Mouse (Mus musculus) heart, embryonic 14.5 days (tissue): ENCODE measurements at regions not wholly inside any gene's neighbourhood (a gene's known extent, or its start where the extent isn't known, plus 50 kb on each side); places are given as distances from the start of the nearest gene placed in this dataset.

Source experiments
- ATAC-seq: fragments of 200-750 bp; cut with Nextera tagmentation; 2 replicates; pipeline ENCODE4 v1.8.0; 2017; ENCODE audit warnings: low read depth, moderate TSS enrichment; ENCODE audit not compliant: insufficient number of reproducible peaks, insufficient read depth, low FRiP score
- H3K27ac ChIP-seq, 2 experiments: fragments of 200-500 bp in 1 of 2; fragments of 300-500 bp in 1 of 2; sonication (generic) in 1 of 2; replicated peaks in 1 of 2; 2 replicates each; pipeline ENCODE4 v1.5.1; 2012 to 2014; ENCODE audit warnings: low read depth in 2 of 2, low read length in 2 of 2, control low read depth in 1 of 2, mild to moderate bottlenecking in 1 of 2, mixed read lengths in 1 of 2; ENCODE audit not compliant: control insufficient read depth in 1 of 2, insufficient read depth in 1 of 2
- H3K27me3 ChIP-seq: fragments of 300-500 bp; sonication (generic); 2 replicates; pipeline ENCODE4 v1.6.1; 2014; ENCODE audit warnings: mild to moderate bottlenecking, low read length, control low read depth; ENCODE audit not compliant: control insufficient read depth, insufficient read depth
- H3K36me3 ChIP-seq: fragments of 300-500 bp; sonication (generic); 2 replicates; pipeline ENCODE4 v1.6.1; 2014; ENCODE audit warnings: mild to moderate bottlenecking, control low read depth, low read length, mixed read lengths; ENCODE audit not compliant: control insufficient read depth, insufficient read depth
- H3K4me1 ChIP-seq, 2 experiments: fragments of 200-500 bp in 1 of 2; fragments of 300-500 bp in 1 of 2; sonication (generic) in 1 of 2; 2 replicates each; pipeline ENCODE4 v1.6.1; 2012 to 2014; ENCODE audit warnings: low read length in 2 of 2, control low read depth in 1 of 2, mixed read lengths in 1 of 2; ENCODE audit not compliant: control insufficient read depth in 2 of 2, insufficient read depth in 2 of 2
- H3K4me2 ChIP-seq: fragments of 300-500 bp; sonication (generic); 2 replicates; pipeline ENCODE4 v1.6.1; 2014; ENCODE audit warnings: mild to moderate bottlenecking, low read length
- H3K4me3 ChIP-seq, 2 experiments: fragments of 200-500 bp in 1 of 2; fragments of 300-500 bp in 1 of 2; sonication (generic) in 1 of 2; 2 replicates each; pipeline ENCODE4 v1.5.1; 2012 to 2014; ENCODE audit warnings: low read length in 2 of 2, mild to moderate bottlenecking in 2 of 2, control low read depth in 1 of 2, low read depth in 1 of 2, moderate library complexity in 1 of 2; ENCODE audit not compliant: control insufficient read depth in 1 of 2, insufficient read depth in 1 of 2
- H3K9ac ChIP-seq: fragments of 300-500 bp; sonication (generic); 2 replicates; pipeline ENCODE4 v1.6.1; 2014; ENCODE audit warnings: mild to moderate bottlenecking, low read length
- H3K9me3 ChIP-seq: fragments of 300-500 bp; sonication (generic); 2 replicates; pipeline ENCODE4 v1.6.1; 2016; ENCODE audit warnings: low read length, control low read depth; ENCODE audit not compliant: control insufficient read depth
- WGBS: fragments of 180-500 bp; shearing (Covaris S2); extraction: QIAGEN DNeasy Blood & Tissue Kit; methylation state at CpG from one replicate; pipeline ENCODE4 v1.1.7; 2014; 5-methylcytosine and 5-hydroxymethylcytosine counted together

DNA sequence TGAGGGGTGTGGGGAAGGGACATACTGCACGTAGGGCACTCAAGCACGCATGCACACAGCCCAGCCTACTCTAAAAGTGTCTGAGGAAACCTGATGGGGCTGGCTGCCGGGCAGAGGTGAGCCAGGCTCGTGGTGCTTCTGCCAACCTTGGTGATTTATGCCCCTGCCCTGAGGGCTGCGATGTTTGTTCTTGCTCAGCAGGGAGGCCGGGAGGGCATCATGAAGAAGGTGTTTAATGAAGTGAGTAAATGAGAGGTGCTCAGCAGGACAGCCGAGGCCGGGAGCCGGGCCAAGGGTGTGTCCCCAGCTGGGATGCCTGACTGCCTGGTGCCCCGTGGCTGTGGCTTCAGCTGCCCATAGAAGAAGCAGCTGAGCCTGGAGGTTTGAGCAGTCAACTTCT, 153.7 kb downstream of the Mn1 start:
- Histone ChIP-seq H3K4me1 (peaks cover 10 to 20% of the 10 kb centered on the region in 2 experiments; a peak in 3 of 4 replicates), H3K36me3 (no peaks in the 10 kb centered on the region), H3K27me3 (peaks cover 22% of the 10 kb centered on the region), H3K27ac (no peak overlapping the region), H3K4me2 (no peak overlapping the region), H3K9ac (no peak overlapping the region), H3K4me3 (no peak overlapping the region), H3K9me3 (no peaks in the 10 kb centered on the region)
- ATAC-seq, result no peak
- 27% methylated on average over 10 of the region's 10 CpGs for WGBS

DNA sequence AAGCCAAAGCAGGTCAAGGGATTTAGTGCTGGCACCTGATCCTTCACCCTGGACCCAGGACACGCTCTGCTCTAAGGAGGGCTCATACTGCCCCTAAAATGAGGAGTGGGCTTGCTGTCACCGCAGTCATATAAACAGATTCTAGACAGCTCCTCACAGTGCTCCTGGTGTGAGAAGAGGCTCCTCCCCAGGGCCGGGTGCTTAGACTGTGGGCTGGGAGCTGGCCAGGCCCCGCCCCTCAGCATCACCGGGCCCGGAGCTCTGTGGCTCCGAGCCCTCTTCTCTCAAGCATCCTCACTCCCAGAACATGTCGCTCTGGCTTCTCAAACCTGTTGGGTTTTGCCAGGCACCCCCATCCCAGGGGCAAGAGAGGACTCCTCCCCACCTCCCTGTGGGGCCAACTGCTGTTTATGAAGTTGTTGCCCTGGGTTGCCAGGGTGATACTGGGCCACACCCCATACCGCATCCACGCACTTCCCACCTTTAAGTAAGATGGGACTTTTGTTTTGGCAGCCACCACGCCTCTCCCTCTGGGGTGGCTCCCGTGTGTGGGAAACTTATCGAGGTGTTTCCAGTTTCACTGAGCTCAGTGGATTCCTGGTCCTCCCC, 156.2 kb downstream of the Mn1 start:
- Histone ChIP-seq H3K4me3 (no peak overlapping the region), H3K4me2 (no peak overlapping the region), H3K27ac (no peak overlapping the region), H3K9me3 (no peaks in the 10 kb centered on the region), H3K9ac (no peak overlapping the region), H3K27me3 (peaks cover 22% of the 10 kb centered on the region), H3K36me3 (no peaks in the 10 kb centered on the region), H3K4me1 (peaks cover 24 to 38% of the 10 kb centered on the region in 2 experiments)
- WGBS, result 21% methylated on average over 13 of the region's 13 CpGs
- no peak for ATAC-seq

DNA sequence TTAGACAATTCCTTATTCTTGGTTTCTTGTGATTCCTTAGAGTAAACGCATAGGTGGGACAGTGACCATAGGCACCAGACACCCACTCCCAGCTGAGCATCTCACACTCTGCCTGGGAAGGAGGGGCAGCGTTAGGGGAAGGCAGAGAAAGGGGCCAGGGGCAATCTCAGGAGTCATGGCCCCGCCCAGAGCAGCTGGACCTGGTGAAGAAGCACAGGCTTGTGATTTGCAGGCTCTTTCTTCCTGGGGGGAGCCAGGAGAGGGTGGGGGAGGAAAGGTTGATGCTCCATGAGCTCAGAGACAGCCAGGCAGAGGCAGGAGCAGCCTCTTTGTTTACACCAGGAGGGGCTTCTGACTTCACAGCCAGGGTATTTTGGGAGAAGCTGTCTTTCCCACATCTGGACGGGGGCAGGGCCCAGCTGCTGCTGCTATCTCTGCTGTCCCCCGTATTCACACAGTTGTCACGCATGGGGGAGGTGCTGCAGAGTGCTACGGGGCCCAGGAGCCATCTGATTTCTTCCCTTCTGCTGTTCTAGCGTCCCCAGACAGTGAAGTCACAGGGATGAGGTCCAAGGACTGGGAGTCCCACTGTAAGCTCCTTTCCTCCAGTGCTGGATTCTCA, 157.2 kb downstream of the Mn1 start:
- H3K9ac ChIP-seq, result no peak overlapping the region
- H3K36me3 ChIP-seq, result no peaks in the 10 kb centered on the region
- no peaks in the 10 kb centered on the region for H3K9me3 ChIP-seq
- peaks cover 22% of the 10 kb centered on the region for H3K27me3 ChIP-seq
- H3K27ac ChIP-seq, result peak overlapping the region in 1 of 2 experiments; percentile 28; a peak in 1 of 4 replicates
- WGBS, result 19% methylated on average over 8 of the region's 8 CpGs
- H3K4me2 ChIP-seq, result no peak overlapping the region
- no peak for ATAC-seq
- H3K4me3 ChIP-seq, result no peak overlapping the region
- H3K4me1 ChIP-seq, result peaks cover 32 to 48% of the 10 kb centered on the region in 2 experiments

- no peak overlapping the region for H3K27ac ChIP-seq
- no peaks in the 10 kb centered on the region for H3K9me3 ChIP-seq
- H3K9ac ChIP-seq, result no peak overlapping the region
- no peaks in the 10 kb centered on the region for H3K36me3 ChIP-seq
- no peak for ATAC-seq
- H3K4me2 ChIP-seq, result no peak overlapping the region
- 86% methylated on average over 5 of the region's 5 CpGs for WGBS
- H3K4me1 ChIP-seq, result peaks cover 33 to 49% of the 10 kb centered on the region in 2 experiments
- H3K27me3 ChIP-seq, result peaks cover 24% of the 10 kb centered on the region
- no peak overlapping the region for H3K4me3 ChIP-seq
Observed at GRCm38 (mm10) chr5:111575376-111575775, 158.2 kb downstream of the Mn1 start.

GRCm38 (mm10) chr5:111577441-111577840, 156.3 kb upstream of the Gm26897 start:
- peaks cover 34 to 53% of the 10 kb centered on the region in 2 experiments for H3K4me1 ChIP-seq
- H3K9ac ChIP-seq, result no peak overlapping the region

DNA sequence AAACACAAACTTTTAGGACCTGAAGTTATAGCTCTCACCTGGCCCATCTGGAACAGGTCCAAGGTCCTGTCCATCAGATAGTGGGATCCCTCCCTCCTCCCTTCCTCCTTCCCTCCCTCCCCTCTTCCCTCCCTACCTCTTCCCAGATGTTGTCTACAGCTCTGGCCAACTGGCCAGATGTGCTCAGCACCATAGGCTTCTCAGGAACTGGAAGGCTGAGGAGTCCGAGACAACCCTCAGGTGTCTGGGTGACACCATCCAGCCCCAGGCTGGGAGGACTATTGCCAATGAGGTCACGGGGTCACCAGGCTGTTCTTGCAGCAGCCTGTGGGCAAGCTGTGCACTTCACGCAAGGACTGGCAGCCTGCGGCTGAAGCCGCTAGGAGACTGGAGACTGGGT, 155.6 kb upstream of the Gm26897 start:
- peaks cover 42% of the 10 kb centered on the region for H3K27me3 ChIP-seq

More at GRCm38 (mm10) chr5:111577441-111577840, 156.3 kb upstream of the Gm26897 start:
- Histone ChIP-seq H3K36me3 (no peaks in the 10 kb centered on the region), H3K4me3 (no peak overlapping the region), H3K4me2 (no peak overlapping the region), H3K27ac (peak overlapping the region; percentile 24 to 48; a peak in 3 of 4 replicates), H3K27me3 (peaks cover 40% of the 10 kb centered on the region), H3K9me3 (no peaks in the 10 kb centered on the region)
- 14% methylated on average over 5 of the region's 5 CpGs for WGBS
- ATAC-seq, result no peak; the same call in 1 of the 2 replicates

DNA sequence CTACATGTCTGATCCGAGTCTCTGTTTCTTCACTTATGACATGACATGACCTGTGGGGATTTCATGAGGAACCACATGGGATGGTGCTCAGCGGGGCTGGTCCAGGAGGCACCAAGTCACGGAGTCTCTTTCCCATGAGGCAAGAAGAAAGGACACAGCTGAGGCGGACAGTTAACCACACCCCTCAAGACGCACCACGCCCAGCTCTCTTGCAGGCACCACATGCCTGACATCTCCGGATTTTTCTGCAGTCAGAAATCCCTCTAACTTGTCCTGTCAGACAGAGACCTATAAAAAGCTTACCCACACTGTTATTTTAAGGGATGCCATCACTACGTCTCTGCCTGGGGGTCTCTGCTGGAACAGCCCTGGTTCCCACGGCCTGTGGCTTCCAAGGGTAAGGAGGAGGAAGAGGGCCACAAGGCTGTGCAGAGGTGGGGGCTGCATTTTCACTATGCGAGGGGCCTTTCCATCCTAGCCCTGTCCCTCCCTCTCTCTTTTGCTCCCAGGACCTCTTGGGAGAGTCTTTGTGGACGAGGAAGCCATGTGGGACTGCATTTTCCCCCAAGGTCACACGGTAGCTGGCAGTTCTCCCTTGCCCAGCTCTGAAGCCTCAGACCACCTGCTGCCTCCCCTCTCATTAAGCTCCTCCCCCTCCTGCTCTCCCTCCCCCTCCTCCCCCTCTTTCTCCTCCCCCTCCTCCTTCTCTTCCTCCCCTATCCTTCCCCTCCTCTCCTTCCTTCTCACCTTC, 154.6 kb upstream of the Gm26897 start:
- Histone ChIP-seq H3K4me2 (no peak overlapping the region), H3K4me3 (no peak overlapping the region), H3K36me3 (no peaks in the 10 kb centered on the region), H3K27ac (no peak overlapping the region), H3K27me3 (peaks cover 45% of the 10 kb centered on the region), H3K4me1 (peaks cover 33 to 48% of the 10 kb centered on the region in 2 experiments), H3K9ac (peak overlapping the region; percentile 46; the same call in 1 of the 2 replicates), H3K9me3 (no peaks in the 10 kb centered on the region)
- ATAC-seq, result no peak
- WGBS, result 23% methylated on average over 12 of the region's 12 CpGs

More for the DNA sequence above, 155.6 kb upstream of the Gm26897 start:
- no peaks in the 10 kb centered on the region for H3K36me3 ChIP-seq
- H3K9me3 ChIP-seq, result no peaks in the 10 kb centered on the region
- peaks cover 34 to 53% of the 10 kb centered on the region in 2 experiments for H3K4me1 ChIP-seq
- 67% methylated on average over 5 of the region's 5 CpGs for WGBS
- H3K27ac ChIP-seq, result 0 out of 4 replicates have a peak overlapping the region, but pooled peaks of 1 of the 2 experiments have one; percentile 48
- no peak overlapping the region for H3K4me2 ChIP-seq
- H3K4me3 ChIP-seq, result no peak overlapping the region
- no peak overlapping the region for H3K9ac ChIP-seq
- no peak for ATAC-seq
